Mouse (Mus musculus): Measurements from ENCODE around the gene Ilf2.

DNA sequence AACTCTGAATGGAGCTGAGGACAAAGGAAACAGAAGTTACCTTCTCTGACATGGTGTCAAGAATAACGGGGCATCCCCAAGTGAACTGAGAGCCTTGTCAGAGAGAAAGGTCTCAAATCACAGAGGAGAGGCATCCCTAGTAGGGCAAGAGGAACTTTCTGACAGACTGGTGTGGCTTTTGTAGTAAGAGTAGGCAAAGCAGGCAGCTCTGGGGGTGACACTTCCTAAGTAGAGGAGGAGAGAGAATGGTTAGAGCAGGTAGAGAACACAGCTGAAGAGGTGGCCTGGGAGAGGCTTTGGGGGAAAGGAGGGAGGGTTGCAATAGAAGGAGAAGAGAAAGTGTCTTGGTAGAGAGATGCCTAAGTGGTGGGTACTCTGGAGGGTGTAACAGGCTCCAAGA lies 59.5 kb downstream of the Ilf2 start:
- TF ChIP-seq CTCF (IDR thresholded peaks at IDR 0.05; ENCODE audit: low read depth) = no peak
- no peak for TF ChIP-seq EP300 (IDR thresholded peaks at IDR 0.05; ENCODE audit: low read depth)

All from liver, postnatal 0 days (tissue).